Mouse (Mus musculus): Measurements from ENCODE around the gene Nfam1.

Nfam1 gene

GRCm38 (mm10) chr15:82959151-82959550, 74.0 kb downstream of the Nfam1 start:
- DNase-seq (ENCODE audit: low spot score in 2 of 2), result no peak

DNA sequence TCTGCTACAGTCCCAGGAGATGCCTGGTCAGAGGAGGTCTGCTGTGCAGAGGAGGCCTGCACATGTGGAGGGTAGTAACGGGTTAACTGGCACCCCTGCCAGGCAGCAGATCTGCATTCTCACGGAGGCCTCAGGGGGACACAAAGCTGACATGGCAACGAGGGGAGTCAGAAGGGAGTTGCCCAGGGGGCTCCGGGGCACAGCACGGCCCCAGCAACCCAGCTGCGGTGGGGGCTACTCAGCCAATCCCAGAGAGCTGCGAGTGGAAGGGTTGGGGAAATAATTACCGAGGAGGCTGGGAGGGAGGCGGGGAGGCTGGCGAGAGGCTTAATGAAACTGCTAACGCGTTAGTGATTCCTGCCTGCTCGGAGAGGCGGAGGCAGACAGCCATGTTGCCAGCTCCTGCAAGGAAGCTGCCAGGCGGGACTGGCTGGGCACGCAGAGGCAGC, 74.8 kb downstream of the Nfam1 start:
- no peak for DNase-seq (ENCODE audit: low spot score in 2 of 2)

DNA sequence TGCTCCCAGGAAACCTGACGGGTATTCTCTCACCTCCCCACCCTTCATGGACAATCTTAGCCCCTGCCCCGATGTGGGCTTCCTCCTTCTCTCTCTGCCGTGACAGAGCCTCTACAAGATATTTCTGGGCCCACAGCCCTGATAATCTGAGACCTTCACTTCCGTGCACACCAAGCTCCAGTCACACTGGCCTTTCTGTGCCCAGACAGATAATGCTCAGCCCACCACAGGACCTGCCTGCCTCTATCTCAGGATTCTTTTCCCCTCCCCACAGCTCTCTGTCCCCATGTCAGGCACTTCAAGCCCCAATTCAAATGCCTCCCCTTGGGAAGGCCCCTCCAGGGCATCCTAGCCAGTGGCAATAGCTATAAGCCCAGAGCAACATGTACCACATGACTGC, 76.4 kb downstream of the Nfam1 start:
- DNase-seq (ENCODE audit: low spot score in 2 of 2), result no peak

DNA sequence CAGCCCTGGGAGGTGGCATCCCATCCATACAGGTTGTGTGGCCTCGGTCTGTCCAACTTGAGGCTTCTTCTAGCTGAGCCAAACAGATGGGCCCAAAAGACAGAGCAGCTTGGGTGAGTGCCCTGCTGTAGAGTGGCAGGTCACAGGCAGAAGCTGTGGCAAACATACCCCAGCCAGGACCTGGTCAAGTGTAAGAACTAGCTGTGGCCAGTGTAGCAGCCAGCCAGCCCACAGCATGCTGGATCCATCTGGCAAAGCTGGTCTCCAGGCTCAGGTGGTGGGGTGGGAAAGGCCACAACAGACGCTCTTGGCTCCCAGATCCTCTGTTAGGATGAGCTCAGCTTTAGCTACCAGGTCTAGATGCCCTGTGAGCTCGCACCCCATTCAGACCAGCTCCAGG, 76.8 kb downstream of the Nfam1 start:
- DNase-seq (ENCODE audit: low spot score in 2 of 2), result no peak

- DNase-seq (ENCODE audit: low spot score in 2 of 2), result no peak
These were observed 77.8 kb downstream of the Nfam1 start for GRCm38 (mm10) chr15:82955286-82955685.

- DNase-seq (ENCODE audit: low spot score in 2 of 2), result no peak
These were observed 79.1 kb downstream of the Nfam1 start for GRCm38 (mm10) chr15:82954034-82954433.

- DNase-seq (ENCODE audit: low spot score in 2 of 2), result no peak
These were observed 80.0 kb downstream of the Nfam1 start for GRCm38 (mm10) chr15:82953096-82953495.

DNA sequence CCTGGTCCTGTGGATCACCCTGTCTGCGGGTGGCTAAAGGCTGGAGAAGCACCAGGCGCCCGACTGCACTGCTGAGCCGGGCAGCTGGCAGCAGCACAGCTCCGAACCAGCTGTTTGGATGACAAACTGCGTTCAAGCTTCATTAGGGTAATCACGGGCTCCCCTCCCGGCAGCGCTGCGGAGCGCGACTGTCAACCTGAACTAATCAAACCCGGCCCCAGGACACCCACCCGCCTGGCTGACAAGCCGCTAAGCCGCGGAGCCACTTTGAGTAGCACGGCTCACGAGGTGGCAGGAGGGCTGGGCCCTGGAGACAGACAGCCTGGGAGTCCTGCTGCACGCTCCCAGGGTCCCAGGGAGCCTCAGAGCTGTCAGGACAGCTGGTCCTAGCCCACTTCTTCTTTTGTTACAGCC, 80.8 kb downstream of the Nfam1 start:
- no peak for DNase-seq (ENCODE audit: low spot score in 2 of 2)

DNA sequence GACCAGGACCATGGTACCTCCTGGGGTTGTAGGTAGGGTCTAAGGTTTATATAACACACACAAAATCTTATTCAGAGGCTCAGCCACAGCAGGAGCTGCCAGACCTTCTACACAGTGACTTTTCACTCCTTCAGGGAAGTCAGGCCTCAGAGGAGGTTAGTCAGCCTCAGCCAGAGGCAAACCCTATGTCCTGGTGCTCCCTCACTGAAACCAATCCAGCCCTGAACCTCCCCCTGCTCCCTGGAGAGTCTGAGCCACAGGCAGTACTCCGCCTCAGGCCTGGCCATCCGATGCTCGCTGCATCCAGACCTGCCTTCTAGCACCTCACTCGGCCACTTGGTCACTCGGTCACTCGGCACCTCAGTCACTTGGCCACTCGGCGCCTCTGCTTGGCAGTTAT, 82.9 kb downstream of the Nfam1 start:
- DNase-seq (ENCODE audit: low spot score in 2 of 2), result no peak

DNA sequence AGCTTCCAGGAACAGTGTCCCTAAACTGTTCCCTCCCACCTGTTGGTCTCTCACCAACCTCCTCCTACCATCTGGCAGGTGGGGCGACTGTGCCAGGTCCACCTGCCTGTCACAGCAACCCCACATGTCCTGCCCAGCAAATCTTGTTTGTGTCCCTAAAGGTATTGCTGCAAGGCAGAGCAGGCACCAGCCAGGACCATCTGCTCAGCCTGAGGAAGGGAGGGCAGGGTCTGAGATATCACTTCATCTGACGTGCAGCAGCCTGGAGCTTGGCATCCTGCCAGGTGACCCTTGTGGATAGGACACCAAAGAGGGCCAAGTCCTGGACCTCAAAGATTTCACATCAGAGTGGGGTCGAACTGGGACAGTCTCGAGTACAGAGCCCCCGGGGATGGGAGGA, 85.7 kb downstream of the Nfam1 start:
- no peak for DNase-seq (ENCODE audit: low spot score in 2 of 2)

- DNase-seq (ENCODE audit: low spot score in 2 of 2), result no peak
These were observed 88.5 kb downstream of the Nfam1 start for GRCm38 (mm10) chr15:82944479-82945195.

Data from urinary bladder, postnatal 4 days (tissue).